Mouse (Mus musculus) heart, embryonic 14.5 days (tissue): ENCODE results near the gene Rfx4. TPM values are rescaled to one million over a fixed set of nuclear protein-coding genes. Genes with fewer than 3 reads are reported as not detected.

Experiments used
- polyA plus RNA-seq: library from polyadenylated mRNA; unstranded; fragments of >200 nt; fragmentation: Nextera tagmentation; extraction: Ambion mirVana; gene quantifications from 2 replicates; pipeline ENCODE4 v1.2.1, GENCODE M21; 2014

Rfx4 gene
- polyA plus RNA-seq, 1 experiment from 2014 or later: not detected

Other genes with a start within 250 kb of the Rfx4 start
- gene Ckap4, start 222.0 kb upstream of the Rfx4 start, polyA plus RNA-seq: 106 and 116 TPM in 2 replicates
- 36.2 and 36.6 TPM in 2 replicates for gene Tcp11l2, start 179.4 kb upstream of the Rfx4 start, polyA plus RNA-seq
- 12.4 and 12.9 TPM in 2 replicates for gene Polr3b, start 133.8 kb upstream of the Rfx4 start, polyA plus RNA-seq
- gene Ric8b, start 161.6 kb downstream of the Rfx4 start, polyA plus RNA-seq: 14.9 and 17.2 TPM in 2 replicates